Mouse (Mus musculus): ENCODE data around the gene Runx3.

GRCm38 (mm10) chr4:135108666-135109065 is 11.8 kb upstream of the Runx3 start:
- TF ChIP-seq CTCF (IDR thresholded peaks at IDR 0.05; ENCODE audit: low read depth): no peak
- no peak for TF ChIP-seq EP300 (optimal IDR thresholded peaks at IDR 0.05)

Measured in stomach, postnatal 0 days (tissue).